Mouse (Mus musculus) CH12.LX (cell line): ENCODE measurements around the gene Slc10a4. TPM values are rescaled to one million over a fixed set of nuclear protein-coding genes. Genes with fewer than 3 reads are reported as not detected.
"Not testable (repeated sequence)": the region's sequence is repeated elsewhere in the genome, so short reads cannot be mapped to it uniquely, and the experiment has no call there.

Experiments used
- DNase-seq: peaks from one replicate; pipeline ENCODE4 v3.0.0-alpha.2; 2013; ENCODE audit errors: extremely low read depth
- H3K27ac ChIP-seq: 2 replicates; pipeline ENCODE4 v1.5.1; 2012; ENCODE audit warnings: low read depth, mild to moderate bottlenecking, control low read depth, moderate library complexity; ENCODE audit not compliant: insufficient read depth
- H3K27me3 ChIP-seq: replicated peaks from 2 replicates; pipeline ENCODE3; 2012; ENCODE audit warnings: inconsistent platforms
- H3K36me3 ChIP-seq, 2 experiments: replicated peaks in 1 of 2; 2 replicates each; pipeline versions ENCODE3 to v1.6.1; 2012; ENCODE audit warnings: inconsistent platforms in 1 of 2, low read length in 1 of 2, mild to moderate bottlenecking in 1 of 2, mixed read lengths in 1 of 2, moderate library complexity in 1 of 2; ENCODE audit not compliant: control insufficient read depth in 1 of 2, insufficient read depth in 1 of 2
- H3K4me1 ChIP-seq, 2 experiments: 2 replicates each; pipeline ENCODE4 v1.6.1; 2012; ENCODE audit warnings: inconsistent platforms in 1 of 2, moderate library complexity in 1 of 2; ENCODE audit not compliant: insufficient read depth in 2 of 2, control insufficient read depth in 1 of 2
- H3K4me2 ChIP-seq: 2 replicates; pipeline ENCODE4 v1.6.1; 2012; ENCODE audit warnings: low read depth, mild to moderate bottlenecking, control low read depth; ENCODE audit not compliant: poor library complexity, insufficient read depth, severe bottlenecking
- H3K4me3 ChIP-seq, 3 experiments: fragments of 150-350 bp in 1 of 3; sonication (generic) in 1 of 3; replicated peaks in 1 of 3; 2 replicates each; pipeline versions ENCODE3 to v1.5.1; 2011 to 2012; ENCODE audit warnings: low read depth in 2 of 3, low read length in 2 of 3, mild to moderate bottlenecking in 2 of 3, moderate library complexity in 2 of 3, control low read depth in 1 of 3, improper control_type of control experiment in 1 of 3, inconsistent platforms in 1 of 3, mixed read lengths in 1 of 3; ENCODE audit not compliant: poor library complexity in 1 of 3
- H3K79me2 ChIP-seq: replicated peaks from 2 replicates; pipeline ENCODE4 v1.6.1; 2012; ENCODE audit warnings: mild to moderate bottlenecking, moderate library complexity; ENCODE audit not compliant: control insufficient read depth, poor library complexity, insufficient read depth, severe bottlenecking; ENCODE audit errors: extremely low read depth
- H3K9ac ChIP-seq: 2 replicates; pipeline ENCODE4 v1.6.1; 2012; ENCODE audit warnings: low read depth, mild to moderate bottlenecking, control low read depth, moderate library complexity; ENCODE audit not compliant: insufficient read depth
- H3K9me3 ChIP-seq: replicated peaks from 2 replicates; pipeline ENCODE3; 2012; ENCODE audit warnings: low read length, inconsistent platforms, mixed read lengths
- E2F4 ChIP-seq: IDR thresholded peaks from 2 replicates; pipeline ENCODE4 v1.6.1; 2011; ENCODE audit warnings: low read depth, low read length, improper control_type of control experiment; ENCODE audit not compliant: insufficient replicate concordance
- ELF1 ChIP-seq: IDR thresholded peaks from 2 replicates; pipeline ENCODE4 v1.6.1; 2014; ENCODE audit warnings: low read depth, mild to moderate bottlenecking, inconsistent platforms, low read length, improper control_type of control experiment
- JUN ChIP-seq: IDR thresholded peaks from 2 replicates; pipeline ENCODE4 v1.6.1; 2011; ENCODE audit warnings: low read depth, mild to moderate bottlenecking, low read length, improper control_type of control experiment, moderate library complexity; ENCODE audit not compliant: insufficient read depth
- JUND ChIP-seq: conservative IDR thresholded peaks from 2 replicates; pipeline ENCODE4 v1.6.1; 2011; ENCODE audit warnings: low read depth, low read length, improper control_type of control experiment
- KAT2A ChIP-seq: IDR thresholded peaks from 2 replicates; pipeline ENCODE4 v1.6.1; 2012; ENCODE audit warnings: low read length, improper control_type of control experiment, inconsistent platforms; ENCODE audit not compliant: insufficient replicate concordance
- MEF2A ChIP-seq: IDR thresholded peaks from 2 replicates; pipeline ENCODE4 v1.6.1; 2014; ENCODE audit warnings: low read depth, mild to moderate bottlenecking, inconsistent platforms, low read length, improper control_type of control experiment, borderline replicate concordance
- NELFE ChIP-seq: IDR thresholded peaks from 2 replicates; pipeline ENCODE4 v1.6.1; 2011; ENCODE audit warnings: low read depth, low read length, improper control_type of control experiment
- USF2 ChIP-seq: conservative IDR thresholded peaks from 2 replicates; pipeline ENCODE4 v1.6.1; 2011; ENCODE audit warnings: low read depth, low read length, improper control_type of control experiment
- ZKSCAN1 ChIP-seq: IDR thresholded peaks from 2 replicates; pipeline ENCODE4 v1.6.1; 2012; ENCODE audit warnings: low read depth, inconsistent platforms, low read length, improper control_type of control experiment, borderline replicate concordance
- ZNF384 ChIP-seq: IDR thresholded peaks from 2 replicates; pipeline ENCODE4 v1.6.1; 2012; ENCODE audit warnings: low read depth, low read length, improper control_type of control experiment, inconsistent platforms
- dilution Hi-C: fragments of 300-500 bp; cut with MboI; formaldehyde crosslinking; loops from 2 replicates; pipeline ENCODE4 v1.14.3; 2020; ENCODE audit warnings: low sequenced_read_pairs; ENCODE audit not compliant: extremely low pct_unique_long_range_greater_than_20kb, extremely low pct_ligation_motif_present
- in situ Hi-C: fragments of 300-500 bp; cut with MboI; formaldehyde crosslinking; loops from 3 replicates; pipeline ENCODE4 v1.14.3; 2019; ENCODE audit warnings: low sequenced_read_pairs, low pct_ligation_motif_present, low pct_unique_long_range_greater_than_20kb, mixed read lengths
- polyA plus RNA-seq: library from polyadenylated mRNA; unstranded; fragments of >175 nt; gene quantifications from 2 replicates; pipeline ENCODE4 v1.2.1, GENCODE M21; 2012; ENCODE audit warnings: low read depth; ENCODE audit not compliant: insufficient read length
- total RNA-seq, 2 experiments: library from RNA; depleted of rRNA; stranded (reverse); fragments of 300-350 nt in 1 of 2; fragments of >200 nt in 1 of 2; gene quantifications; 2 replicates each; pipeline ENCODE4 v1.2.3; 2012 to 2014

Gene Slc10a4
- total and polyA plus RNA-seq, 3 experiments: not detected

- H3K27me3 ChIP-seq, H3K4me2 ChIP-seq, H3K36me3 ChIP-seq, DNase-seq, H3K79me2 ChIP-seq, H3K9me3 ChIP-seq, H3K4me3 ChIP-seq, dilution Hi-C loops, in situ Hi-C loops, H3K9ac ChIP-seq, H3K27ac ChIP-seq, H3K4me1 ChIP-seq: not testable (repeated sequence)
These were observed 6.4 kb downstream of the Slc10a4 start for GRCm38 (mm10) chr5:73012884-73013610.

- H3K4me3 ChIP-seq, DNase-seq, H3K4me2 ChIP-seq, H3K27ac ChIP-seq, H3K9me3 ChIP-seq, H3K4me1 ChIP-seq, H3K79me2 ChIP-seq, H3K36me3 ChIP-seq, H3K9ac ChIP-seq, H3K27me3 ChIP-seq, dilution Hi-C loops, in situ Hi-C loops: not testable (repeated sequence)
These were observed 7.1 kb downstream of the Slc10a4 start for GRCm38 (mm10) chr5:73013611-73014287.

- no peak overlapping the region for H3K27ac ChIP-seq
- in situ Hi-C loops: no loop called here
- no peak overlapping the region for H3K4me2 ChIP-seq
- dilution Hi-C loops: no loop called here
- no peak for DNase-seq
- no peaks in the 10 kb centered on the region for H3K27me3 ChIP-seq
- no peaks in the 10 kb centered on the region for H3K9me3 ChIP-seq
- no peak overlapping the region for H3K9ac ChIP-seq
- no peaks in the 10 kb centered on the region for H3K79me2 ChIP-seq
- H3K4me3 ChIP-seq: no peak overlapping the region
- TF ChIP-seq JUND (no peak), ELF1 (no peak), ZKSCAN1 (no peak), USF2 (no peak), JUN (no peak), NELFE (no peak), MEF2A (no peak), KAT2A (no peak), ZNF384 (no peak), E2F4 (no peak)
- no peaks in the 10 kb centered on the region for H3K4me1 ChIP-seq
- H3K36me3 ChIP-seq: no peaks in the 10 kb centered on the region
These were observed 8.1 kb downstream of the Slc10a4 start for GRCm38 (mm10) chr5:73014745-73015144.
